Mouse (Mus musculus) kidney, postnatal 25 days (tissue): ENCODE measurements at regions not wholly inside any gene's neighbourhood (a gene's known extent, or its start where the extent isn't known, plus 50 kb on each side); places are given as distances from the start of the nearest gene placed in this dataset.

Experiments used
- DNase-seq, 2 experiments: peaks; one replicate each; pipeline ENCODE4 v3.0.0; 2021; ENCODE audit warnings: mixed read lengths in 2 of 2

DNA sequence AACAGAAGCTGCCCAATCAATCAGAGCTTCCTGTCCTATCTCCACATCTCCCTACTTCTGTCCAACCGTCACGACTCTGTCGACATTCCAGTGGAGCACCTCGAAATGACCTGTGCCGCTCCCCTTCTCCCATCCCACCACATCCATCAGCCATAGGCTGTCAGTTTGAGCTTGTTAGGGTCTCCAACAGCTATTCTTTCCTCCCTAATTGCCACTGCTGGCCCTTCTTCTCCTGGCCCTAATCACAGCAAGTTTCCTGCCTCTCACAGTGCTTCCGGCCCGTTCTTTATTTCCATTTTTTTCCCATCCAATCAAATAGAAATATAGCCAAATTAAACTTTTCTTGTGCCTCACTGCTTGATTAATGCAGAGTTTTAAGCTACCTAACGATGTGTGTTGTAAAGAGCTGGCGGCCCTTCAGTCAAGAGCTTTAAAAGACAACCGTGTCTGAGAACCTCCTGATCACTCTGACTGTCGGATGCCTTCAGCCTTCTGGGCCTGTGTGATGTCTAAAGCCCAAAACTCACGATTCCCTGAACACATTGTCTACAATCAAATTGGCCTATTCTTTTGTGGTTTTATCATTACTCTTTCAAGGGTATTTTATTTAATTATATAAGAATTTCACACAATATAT, 270.3 kb downstream of the Tgfb2 start:
- no peak for DNase-seq

DNA sequence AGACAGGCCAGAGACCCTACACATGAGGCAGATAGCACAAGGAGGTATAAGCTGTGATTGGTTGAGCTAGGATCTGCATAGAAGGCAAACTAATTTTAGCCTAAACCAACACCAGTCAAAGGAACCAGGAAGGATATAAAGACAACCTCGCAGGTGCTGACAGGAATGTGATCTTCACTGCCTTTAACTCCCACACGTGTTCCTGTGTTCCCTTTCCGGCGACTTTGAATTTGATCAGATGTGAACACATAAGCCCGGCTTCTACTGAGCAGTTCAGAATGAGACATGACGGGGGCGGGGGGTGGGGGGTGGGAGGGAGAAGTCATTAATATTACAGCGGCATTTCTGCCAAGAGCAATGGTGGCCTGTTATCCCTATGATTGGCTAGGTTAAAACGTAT, 271.0 kb downstream of the Tgfb2 start:
- DNase-seq = no peak

GRCm38 (mm10) chr1:186434007-186434406, 271.8 kb downstream of the Tgfb2 start:
- no peak for DNase-seq

- DNase-seq = no peak
Observed at GRCm38 (mm10) chr1:186433169-186433665, 272.6 kb downstream of the Tgfb2 start.

- no peak for DNase-seq
Observed at GRCm38 (mm10) chr1:186425421-186425820, 280.4 kb downstream of the Tgfb2 start.

- DNase-seq = no peak
Observed at GRCm38 (mm10) chr1:186424084-186424483, 281.7 kb downstream of the Tgfb2 start.

DNA sequence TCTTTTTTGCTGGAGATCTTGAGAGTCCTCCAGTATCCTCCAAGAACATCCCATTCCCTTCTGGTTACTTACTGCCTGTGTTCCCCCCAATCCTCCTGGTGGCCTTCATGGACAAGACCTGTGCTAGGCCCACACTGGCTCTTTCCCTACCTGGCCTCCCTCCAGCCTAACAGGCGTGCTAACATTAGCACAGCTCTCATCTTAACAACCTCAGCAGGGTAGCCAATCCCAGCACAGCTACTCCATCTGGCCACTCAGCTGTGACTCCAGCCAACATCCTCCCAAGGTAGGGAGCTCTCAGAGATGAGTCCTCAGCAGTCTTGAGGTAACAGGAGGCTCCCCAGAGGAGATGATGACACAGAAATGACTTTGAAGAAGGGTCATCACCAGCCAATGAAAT, 288.7 kb downstream of the Tgfb2 start:
- no peak for DNase-seq

DNA sequence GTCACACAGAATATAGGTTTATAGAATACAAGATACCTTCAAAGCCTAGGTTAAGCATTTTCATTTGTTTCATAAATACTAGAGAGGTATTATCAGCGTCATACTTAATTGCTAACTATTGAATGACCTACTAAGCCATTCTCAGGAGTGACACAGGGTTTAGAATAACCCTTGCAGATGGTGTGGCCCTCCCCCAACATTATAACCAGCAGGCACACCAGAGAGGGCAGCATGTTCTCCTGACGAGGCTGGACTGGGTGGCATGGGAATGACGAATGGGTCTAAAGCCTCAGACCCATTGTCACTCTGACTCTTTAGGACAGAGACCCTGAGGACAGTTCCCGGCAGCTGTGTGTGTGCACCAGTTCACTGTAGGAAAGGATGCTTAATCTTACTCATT, 290.5 kb downstream of the Tgfb2 start:
- no peak for DNase-seq

- DNase-seq = no peak
Observed at GRCm38 (mm10) chr1:186413886-186414245, 291.9 kb downstream of the Tgfb2 start.

- no peak for DNase-seq
Observed at GRCm38 (mm10) chr1:186413064-186413885, 292.5 kb downstream of the Tgfb2 start.

GRCm38 (mm10) chr1:186412296-186412695, 293.5 kb downstream of the Tgfb2 start:
- no peak for DNase-seq

DNA sequence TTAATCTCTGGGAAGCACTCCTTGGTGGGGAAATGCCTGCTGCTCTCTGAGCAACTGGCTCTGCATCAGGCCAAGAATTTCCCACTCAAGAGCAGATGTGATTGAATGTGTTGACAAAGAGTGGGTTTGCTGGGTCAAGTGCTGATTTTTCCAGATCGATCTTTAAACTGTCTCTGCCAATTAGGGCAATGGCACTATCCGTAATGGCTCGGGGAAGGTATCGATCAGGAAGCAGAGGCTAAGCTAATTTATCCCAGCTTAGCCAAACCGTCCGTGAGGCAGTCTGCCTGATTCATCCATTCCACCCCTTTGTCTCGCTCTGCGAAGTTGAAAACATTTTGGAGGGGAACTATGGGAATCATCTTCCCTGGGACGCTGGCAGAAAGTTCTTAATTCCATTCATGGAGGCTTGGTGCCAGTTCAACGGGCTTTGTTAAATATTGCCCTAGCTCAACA, 291.9 kb upstream of the Lyplal1 start:
- DNase-seq = peak in 1 of 2 experiments; percentile 5

- DNase-seq = no peak
Observed at GRCm38 (mm10) chr1:186407656-186408055, 290.5 kb upstream of the Lyplal1 start.

DNA sequence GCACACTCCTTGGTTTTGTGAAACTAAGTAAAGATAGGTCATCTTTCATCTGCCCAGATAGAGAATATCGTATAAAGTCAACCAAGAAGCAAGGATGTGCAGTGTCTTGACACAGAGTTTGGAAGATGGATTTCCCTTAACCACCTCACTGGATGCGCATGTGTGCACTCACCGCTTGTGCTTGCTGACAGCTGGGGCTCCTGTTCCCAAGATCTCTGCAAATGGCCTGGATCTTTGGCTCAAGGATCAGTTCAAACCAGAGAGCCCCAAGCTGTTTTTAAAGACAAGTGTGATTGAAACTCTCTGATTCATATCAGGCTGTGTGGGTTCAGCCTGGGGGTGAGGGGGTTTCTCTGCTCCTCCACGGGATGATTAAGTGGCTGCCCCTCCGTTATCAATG, 288.6 kb upstream of the Lyplal1 start:
- DNase-seq = no peak

GRCm38 (mm10) chr1:186399762-186400161, 282.7 kb upstream of the Lyplal1 start:
- no peak for DNase-seq

DNA sequence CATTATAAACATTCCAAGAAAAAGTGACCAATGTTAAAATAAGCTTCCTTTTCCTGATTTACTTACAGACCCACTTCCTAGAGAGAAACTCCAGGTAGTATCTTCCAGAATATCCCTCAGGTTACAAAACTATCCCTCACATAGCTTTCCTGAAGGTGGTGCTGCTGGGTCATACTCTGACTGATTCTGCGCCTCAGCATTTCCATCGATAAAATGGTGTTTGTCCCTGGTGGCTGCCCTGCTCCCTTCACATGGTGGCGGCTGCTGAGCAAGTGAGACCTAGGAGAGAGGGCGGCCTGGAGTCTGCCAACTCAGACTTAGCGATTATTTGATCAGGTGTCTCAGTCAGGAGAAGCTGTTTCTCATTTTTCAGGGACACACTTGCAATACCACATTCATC, 275.9 kb upstream of the Lyplal1 start:
- peak in 1 of 2 experiments; percentile 41 for DNase-seq

- DNase-seq = no peak
Observed at GRCm38 (mm10) chr1:186384440-186384839, 267.3 kb upstream of the Lyplal1 start.

DNA sequence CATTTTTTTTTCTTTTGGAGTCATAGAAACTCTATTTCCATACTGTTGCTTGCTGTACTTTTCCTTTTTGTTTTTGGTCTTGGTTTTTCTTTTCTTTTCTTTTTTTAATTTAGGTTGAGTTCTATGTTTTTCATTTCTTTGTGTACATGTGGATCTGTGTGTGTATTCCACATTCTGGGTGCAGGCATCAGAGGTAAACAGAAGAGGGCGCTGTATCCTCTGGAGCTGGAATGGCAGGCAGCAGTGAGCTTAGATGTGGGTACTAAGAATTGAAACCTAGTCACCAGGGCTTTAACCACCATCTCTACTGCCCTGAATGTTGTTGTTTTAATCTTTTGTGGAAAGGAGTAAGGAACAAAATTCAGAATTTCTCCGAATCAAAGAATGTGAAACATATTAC, 266.3 kb upstream of the Lyplal1 start:
- DNase-seq = no peak

DNA sequence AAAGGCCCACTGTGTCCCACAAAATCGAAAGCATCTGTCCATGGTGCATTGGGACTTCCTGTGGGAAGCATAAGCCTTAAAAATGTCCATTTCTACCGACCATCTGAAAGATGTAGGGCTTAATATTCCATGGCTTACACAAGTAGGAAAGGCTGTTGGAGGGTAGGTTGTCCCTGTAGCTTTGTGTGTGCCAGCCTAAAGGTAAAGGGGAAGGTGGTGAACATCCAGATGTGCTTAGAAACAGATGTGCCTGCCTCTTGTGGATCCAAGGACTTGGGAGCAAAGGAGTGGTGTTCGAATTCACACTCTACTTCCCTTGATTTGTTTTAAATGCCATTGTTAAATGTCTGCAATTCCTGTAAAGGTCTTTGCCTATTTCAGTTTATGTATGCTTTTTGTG, 265.9 kb upstream of the Lyplal1 start:
- no peak for DNase-seq

DNA sequence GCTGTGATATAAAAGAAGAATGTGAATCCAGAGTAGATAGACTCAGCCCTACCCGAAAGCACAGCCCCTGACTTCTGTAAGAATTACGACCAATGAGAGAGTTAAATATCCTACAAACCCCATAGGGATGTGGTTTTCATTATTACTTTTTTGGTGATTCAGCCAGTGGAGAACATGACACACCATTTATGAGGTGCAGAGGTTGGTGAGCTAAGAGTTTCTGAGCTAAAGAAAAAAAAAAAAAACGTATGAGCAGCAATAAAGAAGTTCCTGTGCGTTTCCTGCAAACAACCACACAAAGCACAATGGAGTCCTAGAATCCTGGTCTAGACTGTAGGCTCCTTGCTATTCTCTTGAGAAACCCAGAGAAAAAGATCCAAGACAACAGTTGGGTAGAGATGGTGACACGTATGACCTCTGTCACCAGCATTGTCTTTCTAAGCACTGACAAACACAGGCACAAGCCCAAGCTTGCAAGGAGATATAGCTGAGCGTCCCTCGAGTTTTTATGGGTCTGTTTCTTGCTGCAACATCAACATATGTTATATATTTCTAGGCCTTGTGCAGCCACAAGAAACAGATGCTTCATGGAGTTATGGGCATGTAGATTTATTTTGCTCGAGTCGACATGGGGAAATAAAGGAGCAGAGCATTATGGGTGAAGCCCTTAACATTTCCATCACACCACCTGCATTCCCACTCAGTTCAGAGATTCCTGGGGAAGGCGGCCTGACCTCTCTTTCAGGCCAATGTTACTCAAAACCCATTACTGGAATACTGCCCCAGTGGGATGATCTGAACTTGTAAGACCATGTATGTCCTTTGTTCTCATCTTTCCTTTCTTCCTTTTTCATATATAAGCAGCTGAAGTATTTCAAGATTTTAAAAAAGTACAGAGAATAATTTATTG, 263.1 kb upstream of the Lyplal1 start:
- no peak for DNase-seq

- DNase-seq = no peak
Observed at GRCm38 (mm10) chr1:186376906-186377623, 260.0 kb upstream of the Lyplal1 start.

- no peak for DNase-seq
Observed at GRCm38 (mm10) chr1:186374009-186374649, 257.0 kb upstream of the Lyplal1 start.
